Comparison of ENCODE assay signal across 27 mouse cellular contexts in the genomic region with DNA sequence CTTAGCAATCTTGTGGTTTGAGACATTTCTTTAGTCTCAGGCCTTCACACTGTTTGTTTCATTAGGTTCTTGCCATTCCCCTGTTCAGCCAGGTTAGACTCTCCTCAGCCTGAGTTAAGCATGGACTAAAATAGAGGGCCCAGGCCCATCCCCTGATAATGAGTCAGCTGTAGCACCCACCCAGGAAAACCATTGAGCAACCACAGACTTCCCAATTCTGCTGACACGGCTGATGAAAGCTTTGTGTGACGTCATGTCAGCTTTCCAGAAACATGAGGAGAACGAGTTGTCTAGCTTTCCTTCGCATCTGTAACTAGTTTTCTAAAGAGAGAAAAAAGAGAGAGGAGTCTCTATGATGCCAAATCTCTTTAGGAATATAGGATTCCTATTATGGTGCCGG.
DNase-seq lines count a peak whose midpoint lies in the region; ATAC-seq and TF ChIP-seq lines count a peak whose summit lies in the region.
"Had no signal": no experiment of that assay in that cellular context is flagged by ENCODE, and none has a peak within 500 bp of the region (broad histone marks: within the 10 kb centered on the region; RNA-seq: fewer than 3 reads in every experiment).

No protein-coding gene starts in this region.

- H3K9ac ChIP-seq in heart, embryonic 11.5 days (ENCODE audit: low read depth, low read length) = no peak overlapping the region
- H3K9ac ChIP-seq: forebrain, embryonic 15.5 days; heart, embryonic 12.5 days; hindbrain, embryonic 13.5 days; limb, embryonic 12.5 days; liver, embryonic 13.5 days; neural tube, embryonic 15.5 days had no signal

- no peak overlapping the region for H3K27ac ChIP-seq in heart, embryonic 11.5 days (ENCODE audit: low read depth, low read length)
- H3K27ac ChIP-seq in embryonic fibroblast, embryonic 13.5 days (ENCODE audit: insufficient read depth, low read length) = peak overlapping the region; percentile 96
- H3K27ac ChIP-seq: forebrain, embryonic 15.5 days; hindbrain, embryonic 13.5 days; limb, embryonic 12.5 days; liver, embryonic 13.5 days; neural tube, embryonic 15.5 days had no signal

- peaks cover 95% of the 10 kb centered on the region for H3K79me2 ChIP-seq in C2C12 (ENCODE audit: control insufficient read depth, insufficient read depth)

- no peak overlapping the region for H3ac ChIP-seq in C2C12 (ENCODE audit: control insufficient read depth, insufficient read length, low read depth)

- H3K9me3 ChIP-seq in heart, embryonic 11.5 days (replicated peaks; ENCODE audit: control insufficient read depth, low read length) = no peaks in the 10 kb centered on the region
- H3K9me3 ChIP-seq: forebrain, embryonic 15.5 days; heart, embryonic 12.5 days; hindbrain, embryonic 13.5 days; limb, embryonic 12.5 days; liver, embryonic 13.5 days; neural tube, embryonic 15.5 days had no signal

- ATAC-seq in heart, embryonic 11.5 days (replicated peaks; ENCODE audit: insufficient number of reproducible peaks, low FRiP score, low TSS enrichment) = no peak
- ATAC-seq in megakaryocyte progenitor cell, adult 5-6 weeks (replicated peaks; ENCODE audit: poor library complexity) = peak; percentile 46
- ATAC-seq: forebrain, embryonic 15.5 days; inflammation-experienced regulatory T-cells, adult 6 months; Patski had no signal

- peaks cover 50% of the 10 kb centered on the region for H3K79me3 ChIP-seq in C2C12 (ENCODE audit: low read depth)

- H3K4me1 ChIP-seq in heart, embryonic 11.5 days (ENCODE audit: control insufficient read depth, insufficient read depth, low read length) = peaks cover 19% of the 10 kb centered on the region
- H3K4me1 ChIP-seq in embryonic fibroblast, embryonic 13.5 days (ENCODE audit: control insufficient read depth, insufficient read depth, low read length) = peaks cover 11% of the 10 kb centered on the region
- H3K4me1 ChIP-seq: forebrain, embryonic 15.5 days; hindbrain, embryonic 13.5 days; liver, embryonic 13.5 days had no signal

- no peak overlapping the region for H3K4me3 ChIP-seq in heart, embryonic 11.5 days (ENCODE audit: low read depth, low read length)
- no peak overlapping the region for H3K4me3 ChIP-seq in C2C12 (ENCODE audit: insufficient read depth, poor library complexity, severe bottlenecking)
- H3K4me3 ChIP-seq in embryonic fibroblast, embryonic 13.5 days (ENCODE audit: insufficient read depth, low read length) = no peak overlapping the region
- H3K4me3 ChIP-seq: erythroblast, embryonic 14.5 days; forebrain, embryonic 15.5 days; heart, embryonic 12.5 days; hindbrain, embryonic 13.5 days; limb, embryonic 12.5 days; liver, embryonic 13.5 days; neural tube, embryonic 15.5 days had no signal

- H3K4me2 ChIP-seq in heart, embryonic 11.5 days = no peak overlapping the region
- H3K4me2 ChIP-seq: forebrain, embryonic 15.5 days; heart, embryonic 12.5 days; hindbrain, embryonic 13.5 days; limb, embryonic 12.5 days; liver, embryonic 13.5 days; neural tube, embryonic 15.5 days had no signal

- TF ChIP-seq POLR2A in embryonic fibroblast, embryonic 13.5 days (IDR thresholded peaks at IDR 0.05; ENCODE audit: low read depth, low read length) = no peak

- 65% methylated on average over 5 of the region's 5 CpGs for WGBS in heart, embryonic 11.5 days (ENCODE audit: insufficient replicate concordance)

- no peaks in the 10 kb centered on the region for H3K27me3 ChIP-seq in heart, embryonic 11.5 days (ENCODE audit: control insufficient read depth, insufficient read depth, low read length)
- H3K27me3 ChIP-seq in C2C12 (ENCODE audit: control insufficient read depth, insufficient read depth, insufficient read length) = no peaks in the 10 kb centered on the region
- H3K27me3 ChIP-seq: forebrain, embryonic 15.5 days; heart, embryonic 12.5 days; hindbrain, embryonic 13.5 days; limb, embryonic 12.5 days; liver, embryonic 13.5 days; neural tube, embryonic 15.5 days; Patski had no signal

- no peaks in the 10 kb centered on the region for H3K36me3 ChIP-seq in heart, embryonic 11.5 days (ENCODE audit: control insufficient read depth, insufficient read depth, low read length)
- H3K36me3 ChIP-seq in C2C12 (ENCODE audit: control insufficient read depth, insufficient read depth) = peaks cover 10% of the 10 kb centered on the region
- H3K36me3 ChIP-seq: forebrain, embryonic 15.5 days; hindbrain, embryonic 13.5 days; limb, embryonic 12.5 days; liver, embryonic 13.5 days; neural tube, embryonic 15.5 days had no signal

- DNase-seq in heart, adult 11 months = peak; percentile 93
- no peak for DNase-seq in adrenal gland, postnatal 10 days
- DNase-seq in right cerebral cortex, postnatal 36 days (ENCODE audit: low spot score in 2 of 2) = no peak
- DNase-seq in ovary, postnatal 10 days (ENCODE audit: low spot score) = no peak
- DNase-seq: adrenal gland, postnatal 25 days; B cell, adult 2 months; cerebellum, adult 18-20 months; cerebellum, postnatal 36 days; heart, postnatal 14 days; kidney, adult 2 months; kidney, postnatal 10 days; liver, embryonic 13.5 days; midbrain, embryonic 14.5 days; right cerebral cortex, postnatal 25 days; thymus, adult 2 months had no signal

- no peak for TF ChIP-seq CTCF in C2C12 (IDR thresholded peaks at IDR 0.05; ENCODE audit: control insufficient read depth, insufficient read depth, insufficient read length)
- TF ChIP-seq CTCF in embryonic fibroblast, embryonic 13.5 days (IDR thresholded peaks at IDR 0.05; ENCODE audit: borderline replicate concordance, insufficient read depth, low read length) = no peak

TF ChIP-seq in C2C12, 6 proteins besides CTCF, POLR2A, EP300 and RAD21:
- TF ChIP-seq CEBPB (IDR thresholded peaks at IDR 0.05; ENCODE audit: low read depth) (peak; percentile 77), USF1 (IDR thresholded peaks at IDR 0.05; ENCODE audit: low read depth) (no peak)
